Mouse (Mus musculus) cerebellum, adult 2 months (tissue): ENCODE data around the gene Ptpn6. TPM values are rescaled to one million over a fixed set of nuclear protein-coding genes. Genes with fewer than 3 reads are reported as not detected.
A peak's percentile ranks its signal among the peaks of the same experiment; 100 is the strongest.

Experiments used
- DNase-seq, 2 experiments: peaks; one replicate each; pipeline ENCODE4 v3.0.0; 2021
- H3K27ac ChIP-seq: fragments of 200-500 bp; 2 replicates; pipeline ENCODE4 v1.5.1; 2012; ENCODE audit warnings: low read length, control low read depth, inconsistent platforms; ENCODE audit not compliant: insufficient read depth
- H3K27me3 ChIP-seq: fragments of 200-500 bp; 2 replicates; pipeline ENCODE4 v1.6.1; 2012; ENCODE audit warnings: inconsistent platforms, mild to moderate bottlenecking, low read length, moderate library complexity; ENCODE audit not compliant: control insufficient read depth, insufficient read depth
- H3K4me1 ChIP-seq: fragments of 200-500 bp; 2 replicates; pipeline ENCODE4 v1.6.1; 2011; ENCODE audit warnings: low read length; ENCODE audit not compliant: control insufficient read depth, insufficient read depth
- H3K4me3 ChIP-seq: fragments of 200-500 bp; replicated peaks from 2 replicates; pipeline ENCODE3; 2011; ENCODE audit warnings: mild to moderate bottlenecking, low read depth, low read length, control low read depth; ENCODE audit not compliant: insufficient read depth
- CTCF ChIP-seq: fragments of 200-500 bp; IDR thresholded peaks from 2 replicates; pipeline ENCODE4 v1.5.1; 2011; ENCODE audit warnings: low read depth, mild to moderate bottlenecking, control low read depth, low read length, moderate library complexity, borderline replicate concordance; ENCODE audit not compliant: insufficient read depth
- POLR2A ChIP-seq: fragments of 200-500 bp; IDR thresholded peaks from 2 replicates; pipeline ENCODE4 v1.6.1; 2011; ENCODE audit warnings: low read length, control low read depth, borderline replicate concordance; ENCODE audit not compliant: insufficient read depth
- WGBS: fragments of 180-500 bp; shearing (Covaris S2); methylation state at CpG from one replicate; pipeline ENCODE4 v1.1.7; 2018; 5-methylcytosine and 5-hydroxymethylcytosine counted together
- polyA plus RNA-seq: library from polyadenylated mRNA; depleted of rRNA; stranded (reverse); fragments of >200 nt; gene quantifications from 2 replicates; pipeline ENCODE4 v1.2.3, GENCODE M21; 2012; rRNA removed

Ptpn6 gene
- 2.2 and 2.4 TPM in 2 replicates for polyA plus RNA-seq

DNA sequence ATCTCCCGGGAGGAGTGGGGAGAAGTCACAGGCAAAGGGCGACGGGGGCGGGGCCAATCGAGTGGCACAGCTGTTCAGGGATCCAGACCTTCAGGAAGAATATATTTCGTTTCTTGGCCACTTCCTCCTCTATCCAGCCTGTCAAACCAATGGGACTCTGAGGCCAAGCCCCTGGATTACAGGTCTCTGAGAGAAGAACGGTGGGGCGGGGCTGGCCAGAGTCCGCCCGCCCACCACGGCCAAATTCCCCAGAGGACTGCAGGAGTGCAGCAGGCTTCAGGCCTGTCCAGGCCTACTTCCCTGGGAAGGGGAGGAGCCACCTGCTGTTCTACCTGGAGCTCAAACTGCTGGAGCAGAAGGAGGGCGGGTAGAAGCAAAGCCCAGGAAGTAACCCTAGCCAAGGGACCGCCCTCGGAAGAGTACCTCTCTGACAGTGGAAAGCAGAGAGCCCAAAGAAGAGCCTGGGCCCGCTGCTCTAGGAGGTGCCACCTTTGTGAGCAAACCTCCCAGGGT lies at the start of gene Ptpn6:
Gene Ptpn6, minus strand, starts transcription at position 204 of the 513 bp plus-strand sequence.
- Histone ChIP-seq H3K4me3 (no peak within 1 kb of the TSS), H3K27me3 (no peaks in the 10 kb centered on the region), H3K27ac (no peak within 1 kb of the TSS), H3K4me1 (0 out of 2 replicates have a peak, but pooled peaks cover 8% of the 10 kb centered on the region)
- peak in 1 of 2 experiments; percentile 21 for DNase-seq
- WGBS: 42% methylated on average over 15 of the region's 15 CpGs
- no peak for TF ChIP-seq CTCF
- TF ChIP-seq POLR2A: no peak

- 0 out of 2 replicates have a peak overlapping the region, but pooled peaks have one; percentile 29 for H3K27ac ChIP-seq
- peak; percentile 57 for DNase-seq
- peaks cover 19% of the 10 kb centered on the region; the same call in 1 of the 2 replicates for H3K4me1 ChIP-seq
- TF ChIP-seq POLR2A (no peak), CTCF (no peak)
- 10% methylated on average over 10 of the region's 10 CpGs for WGBS
- H3K4me3 ChIP-seq: no peak overlapping the region
- H3K27me3 ChIP-seq: no peaks in the 10 kb centered on the region
These were observed 49.2 kb upstream of the Ptpn6 start for GRCm38 (mm10) chr6:124787722-124788121.

GRCm38 (mm10) chr6:124786756-124787420 lies 48.4 kb upstream of the Ptpn6 start:
- TF ChIP-seq CTCF (no peak; the same call in 1 of the 2 replicates), POLR2A (no peak)
- 6% methylated on average over 8 of the region's 8 CpGs for WGBS
- Histone ChIP-seq H3K4me1 (peaks cover 19% of the 10 kb centered on the region; the same call in 1 of the 2 replicates), H3K27me3 (no peaks in the 10 kb centered on the region), H3K27ac (peak overlapping the region; percentile 62), H3K4me3 (no peak overlapping the region)
- DNase-seq: peak; percentile 88 to 93

GRCm38 (mm10) chr6:124782436-124782835 lies 43.9 kb upstream of the Ptpn6 start:
- Histone ChIP-seq H3K4me1 (peaks cover 20% of the 10 kb centered on the region; the same call in 1 of the 2 replicates), H3K27ac (no peak overlapping the region), H3K27me3 (no peaks in the 10 kb centered on the region), H3K4me3 (no peak overlapping the region)
- WGBS: 30% methylated on average over 6 of the region's 6 CpGs
- DNase-seq: no peak
- TF ChIP-seq POLR2A (no peak), CTCF (no peak)

DNA sequence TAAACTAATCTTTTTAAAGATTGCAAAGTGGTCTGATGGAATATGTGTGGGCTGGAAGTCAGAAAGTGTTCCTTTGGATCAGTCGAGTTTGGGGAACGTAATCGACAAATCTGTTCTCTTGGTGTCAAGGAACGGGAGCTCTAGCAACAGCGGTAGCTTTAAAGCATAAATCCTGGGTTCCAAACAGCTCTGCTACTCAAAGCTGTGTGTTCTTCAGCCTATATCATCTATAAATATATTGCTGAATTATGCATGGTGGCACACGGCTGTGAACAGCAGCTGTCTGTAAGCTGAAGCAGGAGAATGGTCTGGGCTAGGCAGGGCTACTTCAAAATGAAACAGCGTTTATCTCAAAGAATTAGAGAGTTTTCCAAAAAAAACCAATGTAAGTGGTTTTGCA lies 42.4 kb upstream of the Ptpn6 start:
- H3K4me3 ChIP-seq: no peak overlapping the region
- WGBS: 92% methylated on average over 7 of the region's 7 CpGs
- DNase-seq: no peak
- no peaks in the 10 kb centered on the region for H3K27me3 ChIP-seq
- peaks cover 7% of the 10 kb centered on the region; the same call in 1 of the 2 replicates for H3K4me1 ChIP-seq
- no peak for TF ChIP-seq CTCF
- TF ChIP-seq POLR2A: no peak
- H3K27ac ChIP-seq: no peak overlapping the region

DNA sequence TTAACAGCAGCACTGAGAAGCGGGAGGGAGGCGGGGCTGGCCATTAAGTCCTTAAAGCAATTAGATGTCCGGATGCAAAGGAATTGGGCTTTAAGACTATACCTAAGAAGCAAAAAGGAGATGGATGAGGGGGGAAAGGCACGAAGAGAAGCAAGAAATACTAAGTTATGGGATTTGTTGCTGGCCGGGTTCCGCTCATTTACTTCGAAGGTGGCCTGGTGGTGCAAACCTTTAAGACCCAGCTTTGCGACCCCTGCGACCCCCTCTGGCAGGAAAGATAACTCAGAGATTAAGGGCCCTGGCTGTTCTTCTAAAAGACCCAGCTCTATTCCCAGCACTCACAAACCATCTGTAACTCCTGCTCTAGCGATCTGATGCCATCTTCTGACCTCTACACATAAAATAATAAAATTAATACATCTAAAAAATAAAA lies 41.5 kb upstream of the Ptpn6 start:
- no peak for DNase-seq
- Histone ChIP-seq H3K27ac (no peak overlapping the region), H3K27me3 (no peaks in the 10 kb centered on the region), H3K4me1 (peaks cover 5% of the 10 kb centered on the region; the same call in 1 of the 2 replicates), H3K4me3 (peak overlapping the region; percentile 15)
- TF ChIP-seq CTCF (no peak), POLR2A (no peak)
- 25% methylated on average over 10 of the region's 10 CpGs for WGBS

DNA sequence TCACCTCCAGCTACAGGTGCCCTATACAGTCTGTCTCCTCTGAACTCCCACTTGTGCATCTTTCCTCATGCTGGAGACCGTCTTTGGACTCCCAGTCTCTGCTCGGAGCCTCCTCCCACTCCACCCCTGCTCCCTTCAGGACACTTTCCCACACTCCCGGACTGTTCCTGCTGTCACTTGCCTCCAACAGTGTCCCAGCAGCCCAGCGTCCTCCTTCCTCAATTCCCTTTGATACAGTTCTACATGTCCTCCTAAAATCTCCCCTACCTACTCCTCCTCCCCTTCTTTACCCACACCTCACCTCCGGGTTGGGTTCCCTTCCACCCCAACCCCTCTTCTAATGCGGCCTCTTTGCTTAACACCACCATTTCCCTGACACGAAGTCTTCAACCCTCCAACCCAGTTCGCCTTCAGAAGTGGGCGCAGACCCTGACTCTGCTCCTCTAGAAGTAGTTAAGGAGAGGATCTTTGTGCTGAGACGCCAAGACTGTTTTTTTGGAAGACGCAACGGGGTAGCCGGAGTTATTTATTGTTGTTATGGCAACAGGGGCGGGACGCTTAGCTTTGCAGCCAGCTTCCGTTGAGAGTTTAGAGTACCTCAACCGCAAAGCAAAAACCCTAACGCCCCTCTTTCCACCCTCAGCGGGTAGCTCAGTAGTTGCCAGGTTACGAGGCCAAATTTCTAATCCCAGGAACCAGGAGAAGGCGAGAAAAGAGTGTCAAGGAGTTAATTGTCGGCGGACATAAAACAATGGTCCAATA lies 40.9 kb upstream of the Ptpn6 start, which contains the start of gene Lrrc23:
Gene Lrrc23, minus strand, starts transcription at position 506 of the 762 bp plus-strand sequence.
- no peaks in the 10 kb centered on the region for H3K27me3 ChIP-seq
- WGBS: 5% methylated on average over 23 of the region's 23 CpGs
- no peak for TF ChIP-seq POLR2A
- TF ChIP-seq CTCF: no peak
- no peak within 1 kb of the TSS for H3K27ac ChIP-seq
- DNase-seq: peak in 1 of 2 experiments; percentile 54
- H3K4me1 ChIP-seq: peaks cover 5% of the 10 kb centered on the region; the same call in 1 of the 2 replicates
- H3K4me3 ChIP-seq: peak within 1 kb of the TSS; percentile 39
